Mouse (Mus musculus) cortical plate, adult 2 months (tissue): ENCODE measurements around the gene Ints14. TPM values are rescaled to one million over a fixed set of nuclear protein-coding genes. Genes with fewer than 3 reads are reported as not detected.

Experiments used
- H3K27ac ChIP-seq: fragments of 200-500 bp; 2 replicates; pipeline ENCODE4 v1.5.1; 2012; ENCODE audit warnings: low read length, control low read depth, inconsistent platforms; ENCODE audit not compliant: insufficient read depth
- H3K4me1 ChIP-seq: fragments of 200-500 bp; 2 replicates; pipeline ENCODE4 v1.6.1; 2011; ENCODE audit warnings: low read length; ENCODE audit not compliant: control insufficient read depth, insufficient read depth
- H3K4me3 ChIP-seq: fragments of 200-500 bp; 2 replicates; pipeline ENCODE4 v1.5.1; 2011; ENCODE audit warnings: mild to moderate bottlenecking, low read length, control low read depth; ENCODE audit not compliant: insufficient read depth
- CTCF ChIP-seq: fragments of 200-500 bp; IDR thresholded peaks from 2 replicates; pipeline ENCODE4 v1.5.1; 2011; ENCODE audit warnings: mild to moderate bottlenecking, control low read depth, low read length; ENCODE audit not compliant: insufficient read depth; ENCODE audit errors: extremely low read depth
- POLR2A ChIP-seq: fragments of 200-500 bp; IDR thresholded peaks from 2 replicates; pipeline ENCODE4 v1.6.1; 2011; ENCODE audit warnings: mild to moderate bottlenecking, low read length, control low read depth; ENCODE audit not compliant: insufficient read depth; ENCODE audit errors: extremely low read depth
- polyA plus RNA-seq: library from polyadenylated mRNA; depleted of rRNA; stranded (reverse); fragments of >200 nt; gene quantifications from 2 replicates; pipeline ENCODE4 v1.2.3, GENCODE M21; 2012

Gene Ints14
- polyA plus RNA-seq, 1 experiment = 18.6 TPM

- TF ChIP-seq POLR2A (no peak), CTCF (no peak)
- H3K4me3 ChIP-seq = no peak overlapping the region
- no peak overlapping the region for H3K27ac ChIP-seq
- H3K4me1 ChIP-seq = no peaks in the 10 kb centered on the region
These were observed 26.5 kb upstream of the Ints14 start for GRCm38 (mm10) chr9:64934015-64934754.

GRCm38 (mm10) chr9:64936508-64936907 lies 24.2 kb upstream of the Ints14 start:
- no peak for TF ChIP-seq POLR2A
- peak; percentile 73 for TF ChIP-seq CTCF
- no peak overlapping the region for H3K27ac ChIP-seq
- H3K4me1 ChIP-seq = no peaks in the 10 kb centered on the region
- no peak overlapping the region for H3K4me3 ChIP-seq

DNA sequence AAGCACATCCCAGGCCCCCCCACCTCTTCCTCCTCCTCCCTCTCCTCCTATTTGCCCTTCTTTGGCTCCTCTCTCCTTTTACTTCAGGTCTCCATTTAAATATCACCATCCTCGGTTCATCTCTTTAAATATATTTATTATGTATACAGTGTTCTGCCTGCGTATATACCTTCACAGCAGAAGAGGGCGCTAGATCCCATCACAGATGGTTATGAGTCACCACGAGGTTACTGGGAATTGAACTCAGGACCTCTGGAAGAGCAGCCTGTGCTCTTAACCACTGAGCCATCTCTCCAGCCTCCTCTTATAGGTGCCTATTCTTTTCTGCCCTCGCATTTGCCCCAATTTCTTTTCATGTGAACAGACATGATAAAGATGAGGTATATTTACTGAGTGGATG lies 23.2 kb upstream of the Ints14 start:
- Histone ChIP-seq H3K4me1 (no peaks in the 10 kb centered on the region), H3K27ac (no peak overlapping the region), H3K4me3 (no peak overlapping the region)
- TF ChIP-seq CTCF (no peak), POLR2A (no peak)

DNA sequence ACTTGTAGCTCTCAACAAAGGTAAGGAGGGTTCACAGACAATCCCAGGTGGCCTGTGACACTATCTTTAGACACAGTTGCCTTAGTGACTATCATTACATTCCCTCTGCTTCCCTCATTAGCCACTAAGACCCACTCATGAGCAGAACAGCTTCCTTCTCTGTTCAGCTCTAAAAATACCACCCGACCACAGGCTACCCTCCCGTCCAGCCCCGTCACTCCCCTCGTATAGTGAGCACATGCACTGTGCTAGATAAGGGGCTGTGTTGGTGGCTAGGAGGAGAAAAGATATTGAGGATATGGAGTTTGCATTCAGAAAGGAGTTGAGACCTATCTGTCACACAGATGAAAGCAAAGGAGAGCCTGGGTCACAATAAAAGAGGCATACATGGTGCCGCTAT lies 22.2 kb upstream of the Ints14 start:
- no peak overlapping the region for H3K4me3 ChIP-seq
- no peaks in the 10 kb centered on the region for H3K4me1 ChIP-seq
- H3K27ac ChIP-seq = no peak overlapping the region
- no peak for TF ChIP-seq POLR2A
- no peak for TF ChIP-seq CTCF

DNA sequence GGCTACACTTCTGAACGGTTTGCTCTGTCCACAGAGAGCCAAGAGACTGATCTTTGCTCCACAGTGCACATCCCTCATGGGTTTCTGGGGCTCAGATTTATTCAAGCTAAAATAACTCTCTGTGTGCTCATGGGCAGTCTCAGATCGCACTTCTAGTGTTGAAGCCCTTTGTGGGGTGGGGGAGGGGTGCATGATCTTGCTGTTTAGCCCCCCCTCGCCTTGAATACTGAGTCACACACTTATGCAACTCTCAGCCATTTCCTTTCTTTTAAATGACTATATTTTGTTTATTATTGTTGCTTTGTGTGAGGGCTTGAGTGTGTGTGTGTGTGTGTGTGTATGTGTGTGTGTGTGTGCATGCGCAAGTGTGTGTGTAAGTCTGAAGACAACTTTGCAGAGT lies 21.4 kb upstream of the Ints14 start:
- Histone ChIP-seq H3K4me1 (no peaks in the 10 kb centered on the region), H3K4me3 (no peak overlapping the region), H3K27ac (no peak overlapping the region)
- no peak for TF ChIP-seq CTCF
- no peak for TF ChIP-seq POLR2A

GRCm38 (mm10) chr9:64939790-64940189 lies 20.9 kb upstream of the Ints14 start:
- no peak overlapping the region for H3K4me3 ChIP-seq
- TF ChIP-seq POLR2A (no peak), CTCF (no peak)
- no peak overlapping the region for H3K27ac ChIP-seq
- no peaks in the 10 kb centered on the region for H3K4me1 ChIP-seq

DNA sequence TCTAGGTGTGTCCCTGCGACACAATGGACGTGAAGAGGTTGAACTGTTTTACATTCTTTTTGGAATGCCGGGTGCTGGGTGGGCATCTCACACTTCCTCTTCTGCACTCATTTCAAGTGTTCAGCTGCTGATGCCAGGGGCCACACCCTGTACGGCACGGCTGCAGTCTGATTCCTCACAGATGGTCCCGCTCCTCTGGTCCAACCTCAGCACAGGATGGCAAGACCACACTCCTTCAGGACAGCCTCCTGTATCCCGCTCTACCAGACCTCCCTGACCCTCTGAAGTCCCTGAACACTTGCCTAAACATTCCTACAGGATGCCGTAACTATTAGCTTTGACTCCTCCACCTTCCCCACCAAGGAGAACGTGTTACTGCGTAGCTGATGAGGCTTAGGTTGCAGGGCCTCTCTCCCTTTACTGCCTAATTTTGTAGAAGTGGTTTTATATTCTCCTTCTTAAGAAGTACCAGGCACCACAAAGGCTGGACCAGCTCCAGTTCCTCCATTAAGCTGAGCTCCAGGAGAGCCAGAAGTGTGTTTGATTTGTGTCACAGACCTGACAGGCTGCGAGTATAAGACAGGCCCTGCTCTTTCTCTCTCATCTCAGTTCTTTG lies 19.9 kb upstream of the Ints14 start:
- H3K4me3 ChIP-seq = no peak overlapping the region
- H3K27ac ChIP-seq = no peak overlapping the region
- H3K4me1 ChIP-seq = no peaks in the 10 kb centered on the region
- TF ChIP-seq CTCF = no peak
- TF ChIP-seq POLR2A = no peak

DNA sequence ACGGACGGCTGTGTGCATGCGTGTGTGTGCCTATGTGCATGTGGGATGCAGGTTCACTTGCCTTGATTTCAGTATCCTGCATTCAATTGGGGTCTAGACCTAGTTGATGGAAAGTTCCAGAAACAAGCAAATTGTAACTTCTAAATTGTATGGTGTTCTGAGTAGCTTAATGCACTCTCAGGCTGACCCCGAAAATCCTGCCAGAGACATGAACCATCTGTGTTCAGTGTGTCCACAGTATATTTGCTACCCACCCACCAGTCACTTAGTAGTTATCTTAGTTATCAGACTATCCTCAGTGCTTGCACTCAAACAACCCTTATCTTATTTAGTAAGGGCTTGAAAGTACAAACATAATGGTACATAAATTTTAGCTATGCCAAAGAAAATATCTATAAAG lies 19.1 kb upstream of the Ints14 start:
- no peaks in the 10 kb centered on the region for H3K4me1 ChIP-seq
- no peak overlapping the region for H3K4me3 ChIP-seq
- no peak for TF ChIP-seq POLR2A
- no peak for TF ChIP-seq CTCF
- H3K27ac ChIP-seq = no peak overlapping the region

DNA sequence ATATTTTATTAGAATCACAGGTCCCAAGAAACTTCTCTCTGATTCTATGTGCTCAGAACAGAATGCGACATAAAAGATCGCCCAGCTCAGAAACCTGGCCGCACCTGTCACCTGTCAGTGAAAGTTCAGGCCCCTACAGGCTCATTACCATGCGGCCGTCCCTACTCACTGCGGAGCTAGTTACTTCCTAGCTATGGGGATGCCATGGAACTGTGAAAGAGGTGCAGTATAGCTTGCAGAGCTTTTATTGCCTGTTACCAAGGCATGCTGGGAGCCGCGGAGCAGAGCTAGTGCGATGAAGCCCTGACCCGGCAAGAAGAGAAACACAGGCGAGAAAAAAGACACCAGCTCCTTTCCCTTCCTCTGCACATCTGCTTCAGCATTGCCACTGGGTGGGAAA lies 16.7 kb upstream of the Ints14 start:
- H3K4me3 ChIP-seq = no peak overlapping the region
- no peak overlapping the region for H3K27ac ChIP-seq
- TF ChIP-seq CTCF = no peak
- no peak for TF ChIP-seq POLR2A
- no peaks in the 10 kb centered on the region for H3K4me1 ChIP-seq

- Histone ChIP-seq H3K27ac (no peak overlapping the region), H3K4me3 (no peak overlapping the region), H3K4me1 (no peaks in the 10 kb centered on the region; the same call in 1 of the 2 replicates)
- no peak for TF ChIP-seq CTCF
- no peak for TF ChIP-seq POLR2A
These were observed 13.1 kb upstream of the Ints14 start for GRCm38 (mm10) chr9:64947483-64948095.
